Mouse (Mus musculus) heart, embryonic 11.5 days (tissue): ENCODE data around the gene Wnt6. TPM values are rescaled to one million over a fixed set of nuclear protein-coding genes. Genes with fewer than 3 reads are reported as not detected.

Experiments
- ATAC-seq: fragments of 200-750 bp; cut with Nextera tagmentation; replicated peaks from 2 replicates; pipeline ENCODE4 v1.8.0; 2017; ENCODE audit warnings: moderate library complexity; ENCODE audit not compliant: insufficient number of reproducible peaks, low FRiP score, low TSS enrichment
- H3K27ac ChIP-seq: fragments of 300-500 bp; sonication (generic); 2 replicates; pipeline ENCODE4 v1.5.1; 2014; ENCODE audit warnings: mild to moderate bottlenecking, low read depth, low read length
- H3K27me3 ChIP-seq: fragments of 300-500 bp; sonication (generic); 2 replicates; pipeline ENCODE4 v1.6.1; 2014; ENCODE audit warnings: mild to moderate bottlenecking, low read length, mixed read lengths; ENCODE audit not compliant: control insufficient read depth, insufficient read depth
- H3K36me3 ChIP-seq: fragments of 300-500 bp; sonication (generic); 2 replicates; pipeline ENCODE4 v1.6.1; 2014; ENCODE audit warnings: mild to moderate bottlenecking, low read length, moderate library complexity, mixed read lengths; ENCODE audit not compliant: control insufficient read depth, insufficient read depth
- H3K4me1 ChIP-seq: fragments of 300-500 bp; sonication (generic); 2 replicates; pipeline ENCODE4 v1.6.1; 2014; ENCODE audit warnings: low read length; ENCODE audit not compliant: control insufficient read depth, insufficient read depth
- H3K4me2 ChIP-seq: fragments of 300-500 bp; sonication (generic); 2 replicates; pipeline ENCODE4 v1.6.1; 2014; ENCODE audit warnings: mild to moderate bottlenecking, moderate library complexity
- H3K4me3 ChIP-seq: fragments of 300-500 bp; sonication (generic); 2 replicates; pipeline ENCODE4 v1.5.1; 2014; ENCODE audit warnings: low read depth, low read length
- H3K9ac ChIP-seq: fragments of 300-500 bp; sonication (generic); 2 replicates; pipeline ENCODE4 v1.6.1; 2014; ENCODE audit warnings: mild to moderate bottlenecking, low read depth, low read length, moderate library complexity
- H3K9me3 ChIP-seq: fragments of 300-500 bp; sonication (generic); replicated peaks from 2 replicates; pipeline ENCODE4 v1.6.1; 2016; ENCODE audit warnings: low read length; ENCODE audit not compliant: control insufficient read depth
- WGBS: fragments of 180-500 bp; shearing (Covaris S2); extraction: QIAGEN DNeasy Blood & Tissue Kit; methylation state at CpG from one replicate; pipeline ENCODE4 v1.1.7; 2014; ENCODE audit not compliant: insufficient replicate concordance; 5-methylcytosine and 5-hydroxymethylcytosine counted together
- polyA plus RNA-seq: library from polyadenylated mRNA; unstranded; fragments of >200 nt; fragmentation: Nextera tagmentation; extraction: Ambion mirVana; gene quantifications from 2 replicates; pipeline ENCODE4 v1.2.1, GENCODE M21; 2014

Gene Wnt6
- polyA plus RNA-seq, 1 experiment from 2014 or later: 0.46 TPM

GRCm38 (mm10) chr1:74763081-74763480 is 8.6 kb upstream of the Wnt6 start:
- Histone ChIP-seq H3K4me3 (no peak overlapping the region), H3K4me1 (no peaks in the 10 kb centered on the region), H3K36me3 (no peaks in the 10 kb centered on the region), H3K27me3 (peaks cover 36% of the 10 kb centered on the region), H3K9me3 (no peaks in the 10 kb centered on the region), H3K4me2 (no peak overlapping the region), H3K27ac (no peak overlapping the region), H3K9ac (no peak overlapping the region)
- ATAC-seq: no peak
- 4% methylated on average over 6 of the region's 6 CpGs for WGBS

DNA sequence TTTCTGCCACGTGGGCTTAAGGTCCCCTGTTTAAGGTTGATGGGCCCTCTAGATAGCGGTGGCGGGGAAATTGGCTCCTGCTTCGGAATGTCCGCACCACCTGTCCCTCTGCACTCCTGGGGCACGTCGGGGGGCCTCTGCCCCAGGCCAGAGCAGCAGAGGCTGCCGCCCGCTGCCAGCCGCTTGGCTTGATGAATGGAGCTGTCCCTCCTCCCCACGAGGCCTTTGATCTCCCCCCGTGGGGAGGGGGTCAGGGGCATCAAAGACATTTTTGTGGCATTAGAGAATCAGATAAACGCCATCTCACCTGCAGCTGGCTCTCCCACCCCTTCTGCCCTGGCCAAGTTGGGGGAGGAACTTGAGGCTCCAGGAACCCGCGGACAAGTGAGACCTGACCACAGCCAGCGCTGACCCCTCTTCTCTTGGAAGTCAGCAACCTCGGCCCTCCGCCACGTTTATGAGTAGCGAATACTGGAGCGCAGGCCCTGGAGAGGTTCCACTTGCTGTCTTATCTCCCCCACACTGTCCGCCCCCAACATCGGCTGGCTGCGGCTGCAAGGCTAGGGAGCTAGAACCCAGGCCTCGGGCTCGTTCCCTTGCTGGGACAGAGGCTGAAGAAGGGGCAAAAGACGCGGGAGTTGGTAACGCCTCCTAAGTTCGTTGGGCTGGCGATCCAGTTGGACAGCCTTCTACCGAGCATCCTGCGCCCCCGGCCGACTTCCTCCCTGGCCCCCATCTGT is 795 bp upstream of the Wnt6 start:
- H3K9ac ChIP-seq: no peak overlapping the region; the same call in 1 of the 2 replicates
- H3K4me2 ChIP-seq: peak overlapping the region; percentile 89
- no peak overlapping the region for H3K27ac ChIP-seq
- 1% methylated on average over 35 of the region's 35 CpGs for WGBS
- no peaks in the 10 kb centered on the region for H3K9me3 ChIP-seq
- H3K4me3 ChIP-seq: peak overlapping the region; percentile 55
- H3K36me3 ChIP-seq: no peaks in the 10 kb centered on the region
- peaks cover 84% of the 10 kb centered on the region for H3K27me3 ChIP-seq
- H3K4me1 ChIP-seq: peaks cover 19% of the 10 kb centered on the region
- no peak for ATAC-seq

DNA sequence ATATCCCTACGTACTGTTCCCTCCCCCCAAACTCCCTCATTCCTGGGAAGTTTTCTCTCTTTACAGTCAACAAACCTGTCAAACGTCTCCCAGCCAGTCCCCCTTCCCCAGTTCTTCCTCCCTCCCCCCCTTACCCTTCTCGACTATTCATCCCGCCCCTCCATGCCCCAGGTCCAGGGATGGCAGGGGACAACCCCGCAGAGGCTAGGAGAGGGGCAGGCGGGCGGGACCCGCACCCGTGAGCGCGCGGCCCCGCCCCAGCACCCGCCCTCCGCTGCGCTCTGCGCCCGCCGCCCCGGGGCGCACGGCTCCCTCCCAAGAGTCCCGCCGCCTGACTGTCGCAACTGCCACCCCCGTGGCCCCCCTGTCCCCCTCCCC is 236 bp upstream of the Wnt6 start:
- peak overlapping the region; percentile 39; the same call in 1 of the 2 replicates for H3K9ac ChIP-seq
- WGBS: under 1% methylated on average over 23 of the region's 26 CpGs
- ATAC-seq: no peak

DNA sequence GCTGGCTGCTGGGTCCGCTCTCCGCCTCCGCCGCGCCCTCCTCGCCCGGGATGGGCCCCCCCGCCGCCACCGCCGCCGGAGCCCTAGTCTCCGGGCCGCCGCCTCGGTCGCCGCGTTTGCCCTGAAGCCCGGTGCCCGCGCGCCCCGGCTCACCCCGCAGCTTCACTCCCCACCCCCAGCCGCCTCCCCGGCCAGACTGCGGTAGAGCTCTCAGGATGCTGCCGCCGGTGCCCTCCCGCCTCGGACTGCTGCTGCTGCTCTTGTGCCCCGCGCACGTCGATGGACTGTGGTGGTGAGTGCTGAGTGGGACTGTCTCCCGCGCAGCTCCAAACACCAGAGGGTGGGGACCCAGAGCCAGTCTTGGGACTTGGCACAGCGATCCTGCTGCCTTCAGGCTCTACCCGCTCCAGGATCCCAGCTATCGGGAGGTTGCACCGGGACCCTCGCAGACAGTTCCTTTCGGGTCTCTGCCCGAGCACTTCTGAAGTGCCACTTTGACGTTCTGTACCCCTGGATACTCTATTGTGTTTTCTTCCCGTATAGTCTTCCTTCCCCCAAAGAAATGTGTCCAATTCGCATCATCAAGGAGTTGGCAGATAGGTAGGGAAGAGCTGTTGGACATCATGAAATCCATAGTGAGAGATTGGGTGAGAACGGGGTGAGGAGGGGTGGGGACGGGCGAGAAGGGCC is 384 bp downstream of the Wnt6 start:
- WGBS: under 1% methylated on average over 44 of the region's 51 CpGs

More for the DNA sequence above, 236 bp upstream of the Wnt6 start:
- H3K27me3 ChIP-seq: peaks cover 88% of the 10 kb centered on the region
- no peak overlapping the region for H3K27ac ChIP-seq
- peaks cover 20% of the 10 kb centered on the region for H3K4me1 ChIP-seq
- H3K9me3 ChIP-seq: no peaks in the 10 kb centered on the region
- peak overlapping the region; percentile 89 for H3K4me2 ChIP-seq
- no peaks in the 10 kb centered on the region for H3K36me3 ChIP-seq
- H3K4me3 ChIP-seq: peak overlapping the region; percentile 55

GRCm38 (mm10) chr1:74773136-74773535 is 1.4 kb downstream of the Wnt6 start:
- Histone ChIP-seq H3K9ac (no peak overlapping the region), H3K27ac (no peak overlapping the region), H3K27me3 (peaks cover 80% of the 10 kb centered on the region), H3K4me3 (peak overlapping the region; percentile 22), H3K4me2 (peak overlapping the region; percentile 89), H3K4me1 (peaks cover 20% of the 10 kb centered on the region), H3K9me3 (no peaks in the 10 kb centered on the region), H3K36me3 (no peaks in the 10 kb centered on the region)
- ATAC-seq: peak; percentile 67
- under 1% methylated on average over 15 of the region's 15 CpGs for WGBS

More for the DNA sequence above, 384 bp downstream of the Wnt6 start:
- H3K4me1 ChIP-seq: peaks cover 20% of the 10 kb centered on the region
- H3K27me3 ChIP-seq: peaks cover 88% of the 10 kb centered on the region
- H3K27ac ChIP-seq: no peak overlapping the region
- H3K9me3 ChIP-seq: no peaks in the 10 kb centered on the region
- no peaks in the 10 kb centered on the region for H3K36me3 ChIP-seq
- ATAC-seq: no peak
- H3K9ac ChIP-seq: 0 out of 2 replicates have a peak overlapping the region, but pooled peaks have one; percentile 39
- peak overlapping the region; percentile 55 for H3K4me3 ChIP-seq
- H3K4me2 ChIP-seq: peak overlapping the region; percentile 89

DNA sequence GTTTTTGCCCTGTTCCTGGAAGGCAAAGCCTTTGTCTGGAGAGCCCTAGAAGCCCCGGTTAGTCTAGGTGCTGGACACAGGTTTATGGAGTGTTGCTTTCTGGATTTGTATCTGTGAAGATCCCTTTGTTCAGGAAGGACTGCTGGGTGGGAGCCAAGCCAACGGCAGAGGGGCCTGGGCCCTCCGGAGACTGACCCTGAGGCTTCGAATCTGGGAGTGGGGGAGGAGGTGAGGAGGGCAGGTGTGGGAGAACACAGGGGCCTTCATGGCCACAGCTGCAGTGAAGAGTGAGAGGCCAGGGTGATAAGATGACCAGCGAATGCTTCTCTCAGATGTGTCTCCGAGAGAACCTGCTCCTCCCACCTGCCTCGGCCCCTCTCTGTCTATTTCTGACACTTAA is 2.4 kb downstream of the Wnt6 start:
- ATAC-seq: no peak
- WGBS: 10% methylated on average over 6 of the region's 7 CpGs
- Histone ChIP-seq H3K36me3 (no peaks in the 10 kb centered on the region), H3K27me3 (peaks cover 76% of the 10 kb centered on the region), H3K4me3 (no peak overlapping the region), H3K4me1 (peaks cover 20% of the 10 kb centered on the region), H3K9me3 (no peaks in the 10 kb centered on the region), H3K9ac (no peak overlapping the region), H3K4me2 (no peak overlapping the region), H3K27ac (no peak overlapping the region)

DNA sequence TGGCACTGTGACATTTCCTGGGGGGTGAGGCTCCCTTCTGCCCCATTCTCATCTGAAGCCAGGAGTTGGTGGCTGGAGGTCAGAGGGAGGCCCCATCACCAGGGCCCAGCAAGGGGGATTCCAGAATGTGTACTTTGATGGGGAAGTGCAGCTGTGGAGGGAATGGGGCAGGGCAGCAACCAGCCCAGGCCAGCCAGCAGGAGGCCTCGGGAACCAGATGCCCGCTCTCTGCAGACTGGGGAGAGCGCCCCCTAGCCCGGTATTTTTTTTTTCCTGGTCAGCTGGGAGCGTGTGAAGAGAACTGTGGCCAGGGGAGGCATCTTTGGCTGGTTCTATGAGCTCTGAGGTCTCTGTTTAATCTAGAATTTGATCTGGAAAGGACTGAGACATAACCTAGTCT is 4.1 kb downstream of the Wnt6 start:
- peaks cover 17% of the 10 kb centered on the region for H3K4me1 ChIP-seq
- H3K36me3 ChIP-seq: no peaks in the 10 kb centered on the region
- no peak overlapping the region for H3K9ac ChIP-seq
- no peak overlapping the region for H3K4me3 ChIP-seq
- WGBS: 5% methylated on average over 5 of the region's 5 CpGs
- H3K27me3 ChIP-seq: peaks cover 68% of the 10 kb centered on the region
- no peak overlapping the region for H3K27ac ChIP-seq
- H3K9me3 ChIP-seq: no peaks in the 10 kb centered on the region
- H3K4me2 ChIP-seq: no peak overlapping the region
- ATAC-seq: no peak

DNA sequence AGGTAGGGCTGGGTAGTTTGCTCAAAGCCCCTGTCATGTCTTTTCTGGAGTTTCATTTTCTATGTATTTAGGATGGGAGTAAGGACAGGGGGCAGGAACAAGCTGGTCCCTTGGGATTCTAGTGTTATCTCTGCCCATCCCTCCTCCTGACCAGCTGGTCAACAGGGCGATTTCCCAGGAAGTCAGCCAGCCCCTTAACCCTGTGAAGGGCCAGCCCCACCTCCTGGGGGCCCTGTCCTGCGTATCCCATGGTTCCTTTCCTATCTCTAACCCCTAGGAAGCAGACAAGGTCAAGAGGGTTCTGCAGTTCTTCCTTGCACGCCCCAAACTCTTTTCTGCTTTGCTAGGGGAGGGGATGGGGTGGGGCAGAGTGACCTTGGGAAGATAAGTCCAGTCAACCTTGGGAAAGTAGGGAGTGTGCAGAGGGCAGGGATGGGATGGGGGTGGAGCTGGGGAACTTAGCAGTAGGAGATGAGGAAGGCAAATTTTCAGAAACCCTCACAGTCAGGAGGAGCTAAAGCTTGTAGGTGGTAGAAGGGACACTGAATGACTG is 7.3 kb downstream of the Wnt6 start:
- H3K27me3 ChIP-seq: peaks cover 71% of the 10 kb centered on the region

More for the DNA sequence above, 7.3 kb downstream of the Wnt6 start:
- Histone ChIP-seq H3K36me3 (no peaks in the 10 kb centered on the region), H3K4me1 (peaks cover 13% of the 10 kb centered on the region), H3K27ac (no peak overlapping the region), H3K9ac (no peak overlapping the region), H3K9me3 (no peaks in the 10 kb centered on the region), H3K4me3 (no peak overlapping the region), H3K4me2 (no peak overlapping the region)
- ATAC-seq: no peak
- WGBS: 8% methylated on average over 3 of the region's 3 CpGs
